Mouse (Mus musculus): Measurements from ENCODE around the gene Slc30a7.

DNA sequence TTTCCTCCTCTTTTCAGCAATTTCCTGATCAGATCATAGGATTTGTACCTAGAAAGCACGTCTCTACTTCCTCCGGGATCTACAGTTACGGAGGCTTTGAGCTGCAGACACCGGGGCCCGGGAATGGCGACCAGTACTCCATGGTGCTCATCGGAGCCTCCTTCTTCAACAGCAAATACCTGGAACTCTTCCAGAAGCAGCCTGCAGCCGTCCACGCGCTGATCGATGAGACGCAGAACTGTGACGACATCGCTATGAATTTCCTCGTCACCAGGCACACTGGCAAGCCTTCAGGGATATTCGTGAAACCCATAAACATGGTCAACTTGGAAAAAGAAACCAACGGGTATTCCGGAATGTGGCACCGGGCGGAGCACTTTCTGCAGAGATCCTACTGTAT is 19.8 kb upstream of the Slc30a7 start:
- TF ChIP-seq MXI1 (IDR thresholded peaks at IDR 0.05; ENCODE audit: low read depth, low read length) (no peak), MAZ (IDR thresholded peaks at IDR 0.05; ENCODE audit: low read depth, low read length) (no peak), ZNF384 (IDR thresholded peaks at IDR 0.05; ENCODE audit: low read depth, low read length) (no peak), CTCF (IDR thresholded peaks at IDR 0.05 in 2 of 3, conservative IDR thresholded peaks at IDR 0.05 in 1 of 3; ENCODE audit: control insufficient read depth in 1 of 3, insufficient read depth in 1 of 3, low read depth in 2 of 3, low read length in 3 of 3, poor library complexity in 1 of 3, severe bottlenecking in 1 of 3) (no peak), GABPA (IDR thresholded peaks at IDR 0.05; ENCODE audit: low read depth, low read length) (no peak)

Data from MEL (cell line).